Mouse (Mus musculus): ENCODE results near the gene Cftr. TPM values are rescaled to one million over a fixed set of nuclear protein-coding genes. Genes with fewer than 3 reads are reported as not detected.

Cftr gene
- polyA plus RNA-seq (2015; fragmentation: Illumina TruSeq; extraction: RNeasy Lipid Tissue Mini Kit (QIAGEN cat#74804); ENCODE audit: low read depth, low replicate concordance) = 0.33 TPM

GRCm38 (mm10) chr6:18170311-18170922, at the start of gene Cftr:
Gene Cftr (plus strand): TSS chr6:18170687.

Other genes with a start within 250 kb of the Cftr start
- 4.6 TPM for gene Wnt2, start 140.1 kb upstream of the Cftr start, polyA plus RNA-seq (2015; fragmentation: Illumina TruSeq; extraction: RNeasy Lipid Tissue Mini Kit (QIAGEN cat#74804); ENCODE audit: low read depth, low replicate concordance)
- not detected for gene Asz1, start 61.6 kb upstream of the Cftr start, polyA plus RNA-seq (2015; fragmentation: Illumina TruSeq; extraction: RNeasy Lipid Tissue Mini Kit (QIAGEN cat#74804); ENCODE audit: low read depth, low replicate concordance)

Data from brain, adult 10 weeks (tissue).